Mouse (Mus musculus): ENCODE measurements around the gene Prdm5.

The Prdm5 gene

DNA sequence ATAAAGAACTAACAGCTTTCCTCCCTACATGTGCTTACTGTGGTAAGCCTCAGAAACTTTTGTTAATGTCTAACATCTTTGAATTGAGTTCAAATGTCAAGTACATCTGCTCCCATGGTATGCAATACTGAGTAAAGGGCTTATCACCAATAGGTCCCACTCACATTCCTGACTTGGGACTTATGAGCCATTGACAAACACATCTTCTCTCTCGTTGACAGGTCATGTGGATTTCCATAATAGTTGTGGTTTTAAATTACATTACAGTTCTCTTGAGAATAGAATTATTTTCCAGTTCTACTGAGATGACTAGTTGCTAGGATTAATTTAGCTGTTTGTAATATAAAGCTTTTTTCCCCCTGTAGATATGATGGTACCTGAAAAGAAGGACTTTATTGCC is 49.9 kb downstream of the Prdm5 start:
- in situ Hi-C loops (cut with MboI; ENCODE audit: unreplicated experiment in 2 of 2): no loop called here

DNA sequence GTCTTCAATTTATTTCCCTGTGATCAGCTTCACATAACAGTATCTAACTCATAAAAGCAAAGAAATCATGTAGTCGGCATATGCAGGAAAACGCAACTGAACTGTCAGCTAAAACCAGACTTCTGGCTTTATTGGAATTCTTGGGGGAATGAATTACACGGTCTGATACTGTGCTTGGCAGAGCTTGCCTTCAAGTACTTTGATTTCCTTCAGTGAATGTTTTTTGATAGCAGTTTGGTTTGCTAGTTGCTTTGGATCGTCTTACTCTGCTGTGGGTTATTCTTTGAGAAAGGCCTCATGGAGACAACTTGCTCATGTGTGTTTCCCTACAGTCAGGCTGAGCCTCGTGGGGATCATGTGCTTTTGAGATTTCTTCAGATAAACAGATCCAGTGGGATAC is 52.7 kb downstream of the Prdm5 start:
- in situ Hi-C loops (cut with MboI; ENCODE audit: unreplicated experiment in 2 of 2): no loop called here

DNA sequence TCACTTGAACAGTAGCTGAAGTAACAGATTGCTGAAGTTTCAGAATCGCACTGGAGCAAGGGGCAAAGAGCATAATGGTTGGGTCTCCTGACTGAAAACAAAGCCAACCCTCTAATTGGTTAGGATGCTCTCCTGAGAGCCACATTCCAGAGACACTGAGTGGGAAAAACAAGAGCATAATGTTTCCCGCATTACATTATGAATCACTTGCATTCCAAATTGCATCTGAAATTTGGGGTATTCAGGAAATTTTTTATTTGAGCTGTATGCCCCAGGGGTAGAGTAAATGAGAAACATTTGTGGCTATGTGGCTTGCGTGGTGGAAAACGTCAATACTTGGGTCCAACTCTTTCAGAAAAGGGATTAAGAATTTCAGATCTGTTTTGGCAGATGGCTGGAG is 55.2 kb downstream of the Prdm5 start:
- in situ Hi-C loops (cut with MboI; ENCODE audit: unreplicated experiment in 2 of 2): no loop called here

DNA sequence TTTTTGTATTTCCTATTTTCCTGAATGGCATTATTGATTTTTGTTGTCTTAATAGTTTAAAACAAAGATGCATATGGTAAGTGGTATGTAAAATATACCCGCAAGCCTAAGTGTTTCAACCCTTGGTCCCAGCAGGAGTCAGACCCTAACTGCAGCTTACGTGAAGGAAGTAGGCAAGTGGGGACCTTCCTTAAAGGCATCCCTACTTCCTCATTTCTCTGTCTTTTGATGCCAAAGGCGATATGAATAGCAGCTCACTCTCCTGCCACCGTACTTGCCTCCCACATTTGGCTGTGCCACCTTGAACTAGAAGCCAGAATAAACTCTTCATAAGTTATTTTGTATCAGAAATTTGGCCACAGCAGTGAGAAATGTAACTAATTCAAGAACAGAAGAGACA is 63.8 kb downstream of the Prdm5 start:
- in situ Hi-C loops (cut with MboI; ENCODE audit: unreplicated experiment in 2 of 2): no loop called here

DNA sequence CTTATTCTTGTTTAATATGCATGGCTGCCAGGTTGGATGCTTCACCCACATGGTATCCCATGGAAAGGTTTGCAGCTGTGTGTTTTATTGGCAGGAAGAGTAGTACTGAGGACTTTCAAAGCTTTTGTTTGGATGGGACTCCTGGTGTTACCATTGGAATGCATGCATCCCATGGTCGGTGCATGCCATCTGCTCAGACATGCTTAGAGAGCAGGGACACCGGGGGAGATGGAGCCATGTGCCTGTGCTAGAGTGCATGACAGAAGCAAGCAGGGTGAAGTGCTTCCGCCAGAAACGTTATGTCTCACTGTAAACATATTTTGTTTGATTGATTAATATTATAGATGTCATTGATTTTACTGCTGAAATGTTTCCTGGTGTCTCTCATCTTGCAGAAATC is 70.3 kb downstream of the Prdm5 start:
- in situ Hi-C loops (cut with MboI; ENCODE audit: unreplicated experiment in 2 of 2): no loop called here

DNA sequence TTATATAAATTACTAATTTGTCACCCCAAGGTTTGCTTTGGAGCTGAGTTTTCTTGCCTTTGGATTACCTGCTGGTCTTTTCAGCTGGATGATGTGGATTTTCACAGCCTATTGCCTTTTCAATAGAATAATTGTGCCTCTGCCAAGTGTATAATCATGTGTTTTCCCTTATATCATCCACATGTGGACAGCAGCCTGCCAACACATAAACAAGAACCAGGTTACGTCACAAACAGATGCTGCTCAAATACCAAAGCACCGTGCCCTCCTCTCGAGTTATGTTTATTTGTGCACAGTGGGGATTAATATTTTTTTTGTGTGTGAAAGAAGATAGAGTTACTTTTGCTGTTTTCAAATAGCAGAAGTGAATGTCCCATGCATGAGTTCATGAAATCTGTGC is 70.9 kb downstream of the Prdm5 start:
- in situ Hi-C loops (cut with MboI; ENCODE audit: unreplicated experiment in 2 of 2): loop anchor here in 1 of 2 experiments (25.0 kb wide), 1 partner anchor 663 kb away; no protein-coding TSS in a partner anchor

DNA sequence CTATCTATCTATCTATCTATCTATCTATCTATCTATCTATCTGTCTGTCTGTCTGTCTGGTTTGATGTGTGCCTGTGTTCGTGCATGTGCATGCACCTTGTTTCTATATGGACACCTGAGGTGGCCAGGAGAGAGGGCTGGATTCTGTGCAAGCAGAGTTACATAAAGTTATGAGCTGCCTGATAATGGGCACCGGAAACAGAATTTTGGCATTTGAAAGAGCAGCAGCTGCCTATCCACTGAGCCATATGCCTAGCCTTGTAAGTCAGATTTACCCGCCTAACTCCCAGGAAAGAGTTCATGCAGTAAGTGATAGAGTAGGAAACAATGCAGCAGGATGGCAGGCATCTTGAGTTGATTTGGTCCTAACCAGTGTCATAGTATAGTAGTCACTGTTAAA is 71.4 kb downstream of the Prdm5 start:
- in situ Hi-C loops (cut with MboI; ENCODE audit: unreplicated experiment in 2 of 2): loop anchor here in 1 of 2 experiments (25.0 kb wide), 1 partner anchor 662 kb away; no protein-coding TSS in a partner anchor

DNA sequence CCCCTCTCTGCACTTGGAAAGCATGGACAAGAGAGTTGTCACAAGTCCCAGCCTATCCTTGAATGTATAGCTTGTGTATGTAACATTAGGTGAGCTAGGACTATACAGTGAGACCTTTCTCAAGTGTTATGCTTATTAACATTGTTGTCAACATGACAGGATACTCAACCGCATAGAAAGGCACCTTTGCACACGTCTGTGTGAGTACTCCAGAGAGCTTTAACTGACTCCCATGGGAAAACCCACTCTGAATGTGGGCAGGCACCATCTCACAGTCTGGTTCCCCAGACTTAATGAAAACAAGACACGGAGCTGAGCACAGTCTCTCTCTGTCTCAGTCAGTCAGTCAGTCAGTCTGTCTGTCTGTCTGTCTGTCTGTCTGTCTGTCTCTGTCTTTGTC is 75.2 kb downstream of the Prdm5 start:
- in situ Hi-C loops (cut with MboI; ENCODE audit: unreplicated experiment in 2 of 2): loop anchor here in 1 of 2 experiments (25.0 kb wide), 1 partner anchor 658 kb away; no protein-coding TSS in a partner anchor

DNA sequence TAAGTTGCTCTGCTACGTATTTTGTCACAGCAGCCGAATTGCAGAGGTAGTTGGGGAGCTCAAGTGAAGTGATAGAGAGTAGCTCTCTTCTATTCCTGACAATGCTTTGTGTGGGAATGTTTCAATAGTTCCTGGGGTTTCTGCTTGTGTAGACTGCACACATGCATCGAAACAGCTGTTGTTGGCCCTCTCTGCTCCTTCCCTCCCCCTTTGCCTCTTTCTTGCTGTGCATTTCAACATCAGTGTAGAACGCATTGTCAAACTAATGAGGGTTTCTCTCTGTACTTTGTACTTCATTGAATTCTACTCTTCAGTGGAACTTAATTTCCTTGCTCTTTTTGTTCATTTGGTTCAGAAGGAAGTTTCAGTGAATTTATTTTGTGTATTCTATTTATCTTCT is 75.8 kb downstream of the Prdm5 start:
- in situ Hi-C loops (cut with MboI; ENCODE audit: unreplicated experiment in 2 of 2): loop anchor here in 1 of 2 experiments (25.0 kb wide), 1 partner anchor 658 kb away; no protein-coding TSS in a partner anchor

DNA sequence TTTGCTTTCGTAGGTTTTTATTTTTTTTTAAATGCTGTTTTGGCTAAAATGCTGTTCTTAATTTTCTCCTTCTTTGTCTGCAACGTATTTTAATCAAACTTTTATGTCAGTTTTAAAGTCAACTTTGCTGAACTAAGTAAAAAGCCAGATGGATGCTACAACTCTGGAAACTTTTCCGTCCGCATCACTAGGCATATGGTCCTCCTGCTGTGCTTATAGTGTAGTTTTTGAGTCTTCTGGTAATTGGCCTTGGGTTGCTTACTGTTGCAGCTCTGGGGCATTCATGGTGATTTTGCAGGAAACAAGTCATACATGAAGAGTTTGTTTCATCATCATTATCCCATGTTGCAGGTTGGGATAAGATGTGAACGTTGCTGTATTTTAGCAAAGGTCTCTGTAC is 81.8 kb downstream of the Prdm5 start:
- in situ Hi-C loops (cut with MboI; ENCODE audit: unreplicated experiment in 2 of 2): loop anchor here in 1 of 2 experiments (25.0 kb wide), 1 partner anchor 652 kb away; no protein-coding TSS in a partner anchor

DNA sequence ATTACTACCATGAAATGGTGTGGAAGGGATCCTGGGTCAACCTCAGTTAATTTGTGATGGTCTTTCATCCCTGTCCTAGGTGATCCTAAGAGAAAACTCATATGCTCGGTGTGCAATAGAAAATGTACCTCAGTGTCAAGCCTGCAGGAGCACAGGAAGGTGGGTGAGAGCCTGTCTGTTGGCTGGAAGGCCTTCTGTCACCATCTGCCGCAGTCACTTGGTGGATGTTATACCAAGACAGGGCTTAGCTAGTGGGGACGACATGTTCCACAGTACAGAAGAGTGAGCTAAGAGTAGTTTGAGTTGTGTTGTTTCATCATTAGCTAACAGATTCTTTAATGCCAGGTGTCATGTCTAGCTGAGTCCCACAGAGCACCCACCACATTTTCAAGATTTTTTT is 84.0 kb downstream of the Prdm5 start:
- in situ Hi-C loops (cut with MboI; ENCODE audit: unreplicated experiment in 2 of 2): loop anchor here in 1 of 2 experiments (25.0 kb wide), 1 partner anchor 649 kb away; no protein-coding TSS in a partner anchor

DNA sequence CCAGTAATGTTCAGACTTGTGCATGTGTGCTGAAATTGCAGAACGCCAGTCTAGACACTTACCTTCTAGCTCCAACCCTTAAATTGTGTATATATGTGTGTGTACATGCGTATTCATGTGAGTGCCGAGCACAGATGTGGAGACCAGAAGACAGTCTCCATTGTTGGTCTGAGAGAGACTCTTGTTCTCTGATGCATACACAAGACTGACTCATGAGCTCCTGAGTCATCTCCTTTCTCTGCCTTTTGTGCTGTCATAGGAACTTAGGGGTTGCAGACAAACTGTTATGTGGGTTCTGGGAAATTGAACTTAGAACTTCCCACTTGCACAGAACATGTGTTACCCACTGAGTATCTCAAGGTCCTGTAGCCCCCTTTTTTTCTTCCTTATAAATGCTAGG is 85.4 kb downstream of the Prdm5 start:
- in situ Hi-C loops (cut with MboI; ENCODE audit: unreplicated experiment in 2 of 2): loop anchor here in 1 of 2 experiments (25.0 kb wide), 1 partner anchor 648 kb away; no protein-coding TSS in a partner anchor

DNA sequence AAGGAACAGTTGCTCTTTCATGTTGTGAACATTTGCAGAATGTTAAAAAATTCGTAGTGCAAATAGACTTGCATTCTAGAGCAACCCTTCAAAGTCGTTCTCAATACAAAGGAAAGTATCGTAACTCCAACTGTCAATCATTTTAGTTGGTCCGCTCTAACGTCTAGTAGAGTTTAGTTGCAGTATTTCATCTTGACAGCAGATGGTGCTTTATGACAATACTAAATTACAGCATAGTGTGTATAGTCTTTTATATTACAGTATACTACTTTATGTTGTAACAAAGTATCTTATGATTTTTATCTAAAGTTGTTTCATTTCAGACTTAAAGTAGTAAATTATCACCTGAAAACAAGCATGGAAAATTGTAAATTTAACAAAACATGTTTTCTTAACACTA is 86.1 kb downstream of the Prdm5 start:
- in situ Hi-C loops (cut with MboI; ENCODE audit: unreplicated experiment in 2 of 2): loop anchor here in 1 of 2 experiments (25.0 kb wide), 1 partner anchor 647 kb away; no protein-coding TSS in a partner anchor

DNA sequence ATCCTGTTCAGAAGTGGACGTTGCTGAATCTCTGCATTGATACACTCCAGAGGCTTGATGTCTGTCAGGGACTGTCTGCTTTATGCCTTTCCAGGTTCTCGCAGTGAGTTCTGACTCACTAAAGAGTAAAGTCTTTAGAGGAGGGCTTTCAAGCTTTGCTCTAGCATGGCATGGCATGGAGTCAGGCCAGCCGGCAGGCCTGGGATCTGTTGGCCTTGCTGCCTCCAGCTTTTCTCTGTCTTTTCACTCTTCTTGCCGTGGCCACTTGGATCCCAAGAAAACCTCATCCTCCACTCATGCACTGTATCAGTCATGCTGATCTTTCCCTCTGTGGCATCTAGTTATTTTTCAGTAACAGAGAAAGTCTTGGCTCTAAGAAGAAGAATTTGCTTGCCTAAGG is 87.1 kb downstream of the Prdm5 start:
- in situ Hi-C loops (cut with MboI; ENCODE audit: unreplicated experiment in 2 of 2): loop anchor here in 1 of 2 experiments (25.0 kb wide), 1 partner anchor 646 kb away; no protein-coding TSS in a partner anchor

DNA sequence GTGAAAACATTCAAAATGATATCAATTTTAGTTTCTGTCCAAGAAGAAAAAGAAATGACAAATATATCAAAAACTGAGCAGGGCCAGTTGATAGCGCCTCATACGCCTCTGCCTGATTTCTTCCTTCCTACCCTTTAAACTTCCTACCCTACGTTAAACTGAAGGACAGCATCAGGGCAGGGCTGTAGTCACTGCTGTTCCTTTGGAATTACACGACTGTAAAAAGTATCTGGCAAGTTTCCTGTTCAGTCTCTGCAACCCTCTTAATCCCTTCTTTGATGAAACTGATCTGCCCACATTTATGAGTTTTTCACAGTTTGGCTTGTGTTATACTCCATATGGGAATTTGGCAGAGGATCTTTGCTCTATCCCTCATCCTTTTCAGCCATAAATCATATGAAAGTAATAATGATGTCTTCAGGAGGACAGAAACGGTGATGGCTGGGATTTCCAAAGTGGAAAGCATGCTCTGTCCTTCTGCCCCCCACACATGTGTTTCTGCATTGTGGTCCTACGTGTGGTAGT is 93.0 kb downstream of the Prdm5 start:
- in situ Hi-C loops (cut with MboI; ENCODE audit: unreplicated experiment in 2 of 2): loop anchor here in 1 of 2 experiments (25.0 kb wide), 1 partner anchor 640 kb away; no protein-coding TSS in a partner anchor

DNA sequence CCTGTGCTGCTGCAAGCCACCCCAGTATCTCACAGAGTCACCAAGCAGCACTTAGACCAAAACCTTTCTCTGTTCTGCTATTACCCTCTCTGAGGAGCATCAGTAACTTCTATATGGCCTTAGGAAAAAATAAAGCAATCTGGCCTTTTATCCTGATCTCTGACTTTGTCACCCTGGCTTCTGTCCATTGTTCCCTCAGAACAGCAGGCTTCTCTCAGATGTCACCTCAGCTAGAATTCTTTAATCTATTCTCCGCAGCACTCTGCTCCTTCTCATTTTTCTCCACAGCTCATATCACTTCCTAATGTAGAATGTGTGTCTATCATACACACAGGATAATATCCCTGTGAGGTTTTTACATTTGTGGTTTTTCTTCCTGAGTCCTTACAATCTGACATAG is 99.5 kb downstream of the Prdm5 start:
- in situ Hi-C loops (cut with MboI; ENCODE audit: unreplicated experiment in 2 of 2): no loop called here

DNA sequence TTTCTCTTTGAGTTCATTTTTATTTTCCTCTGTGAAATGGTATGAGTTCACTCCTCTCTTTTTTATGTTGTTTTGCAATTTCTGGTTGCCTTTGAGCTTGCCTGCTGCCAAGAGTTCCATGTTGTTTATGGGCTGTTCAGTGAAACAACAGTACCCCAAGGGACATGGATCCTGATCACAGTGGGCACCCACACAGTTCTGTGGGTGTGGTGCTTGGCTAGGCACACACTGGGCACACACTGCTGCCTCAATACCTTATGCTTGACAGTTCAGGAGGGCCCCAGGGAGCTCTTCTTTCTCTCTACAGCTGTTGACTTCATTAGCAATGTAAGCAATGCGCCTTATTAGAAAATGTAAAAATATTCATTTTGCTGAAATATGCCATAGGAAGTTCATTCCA is 110.0 kb downstream of the Prdm5 start:
- in situ Hi-C loops (cut with MboI; ENCODE audit: unreplicated experiment in 2 of 2): no loop called here

DNA sequence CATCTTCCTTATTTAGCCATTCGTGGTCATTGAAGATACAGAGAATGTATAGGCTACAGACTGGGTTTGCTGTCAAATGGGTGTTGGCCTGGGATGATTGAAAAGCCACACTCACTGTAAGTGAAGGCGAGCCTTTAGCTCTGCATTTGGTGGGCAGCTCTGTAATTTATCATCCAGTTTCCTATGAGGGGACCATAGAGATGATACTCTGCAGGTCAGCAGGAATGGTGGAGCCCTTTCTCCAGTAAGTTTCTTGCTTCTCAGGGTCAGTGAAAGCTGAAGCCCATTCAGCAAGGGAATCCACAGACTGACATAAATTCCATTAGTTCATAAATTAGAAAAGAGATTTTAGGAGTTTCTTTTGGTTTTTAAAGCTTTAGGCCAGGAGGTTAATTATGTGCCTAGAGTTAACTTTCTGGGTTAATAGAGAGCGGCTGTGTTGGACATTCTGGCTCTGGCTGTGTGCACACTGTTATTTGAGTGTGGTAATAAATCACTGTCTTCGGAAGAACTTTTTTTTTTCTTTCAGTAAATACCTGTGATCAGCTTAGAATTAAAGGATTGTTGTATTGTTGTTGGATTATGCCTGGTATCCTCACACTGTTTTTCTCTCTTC is 113.4 kb downstream of the Prdm5 start:
- in situ Hi-C loops (cut with MboI; ENCODE audit: unreplicated experiment in 2 of 2): no loop called here

DNA sequence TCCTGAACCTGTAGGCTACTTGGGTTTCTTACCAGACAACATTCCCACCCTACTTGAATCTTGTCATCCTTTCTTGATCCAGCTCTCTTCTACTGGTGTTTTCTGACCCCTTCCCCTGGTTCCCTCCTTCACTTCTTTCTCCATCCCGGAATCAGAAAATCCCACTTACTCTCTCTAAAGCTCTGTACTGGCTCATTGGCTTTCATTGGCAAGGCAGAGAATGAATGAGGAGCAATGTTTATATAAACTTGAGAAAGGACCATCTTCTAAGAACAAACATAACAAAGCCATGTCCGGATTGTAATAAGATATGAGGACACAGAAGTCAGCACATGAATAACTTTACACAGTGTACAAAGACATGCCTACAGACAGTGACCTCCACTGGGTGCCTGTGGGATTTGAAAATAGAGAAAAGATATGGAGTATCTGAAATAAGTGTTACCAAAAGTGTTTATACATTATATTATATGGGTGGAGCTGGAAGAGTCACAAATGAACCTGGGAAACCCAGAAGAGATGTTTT is 127.9 kb downstream of the Prdm5 start:
- in situ Hi-C loops (cut with MboI; ENCODE audit: unreplicated experiment in 2 of 2): no loop called here

DNA sequence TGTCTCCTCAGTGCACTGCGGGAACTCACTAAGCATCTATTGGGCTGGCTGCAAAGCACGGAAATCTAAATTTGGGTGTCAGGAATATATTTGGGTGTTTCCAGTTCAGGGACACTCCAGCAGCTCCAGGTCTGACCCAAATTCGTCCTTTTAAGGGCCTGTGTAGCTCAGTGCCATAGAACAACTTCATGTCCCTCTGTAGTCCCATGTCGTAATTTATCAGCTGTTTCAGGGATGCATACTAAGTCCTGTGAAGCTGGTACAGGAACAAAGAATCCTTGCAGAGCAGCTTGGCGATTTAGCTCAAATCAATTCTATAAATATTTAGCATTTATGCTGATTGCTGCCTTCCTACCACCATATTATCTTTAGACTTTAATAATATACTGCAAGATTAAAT is 136.6 kb downstream of the Prdm5 start:
- in situ Hi-C loops (cut with MboI; ENCODE audit: unreplicated experiment in 2 of 2): no loop called here

DNA sequence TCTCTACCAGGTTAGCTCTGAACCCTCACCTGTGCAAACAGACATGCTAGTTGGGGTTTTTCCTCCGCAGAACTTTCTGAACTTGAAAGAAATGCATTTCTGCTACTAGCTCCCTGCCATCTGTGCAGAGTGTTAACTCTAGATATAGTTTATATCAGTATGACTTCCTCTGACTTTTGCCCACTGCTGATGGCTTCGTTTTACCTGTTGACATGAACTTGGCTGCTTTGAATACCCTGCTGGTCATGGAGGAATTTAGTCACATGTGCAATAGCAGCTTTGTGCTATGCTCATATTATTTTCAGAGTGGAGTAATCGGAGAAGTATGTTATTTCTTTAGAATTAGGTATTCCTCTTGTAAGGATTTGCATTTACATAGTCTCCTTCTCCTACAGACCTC is 142.9 kb downstream of the Prdm5 start:
- in situ Hi-C loops (cut with MboI; ENCODE audit: unreplicated experiment in 2 of 2): no loop called here
